Mouse (Mus musculus) liver, adult 2 months (tissue): ENCODE results near the gene Ipo8.

ENCODE experiments used
- CTCF ChIP-seq: fragments of 200-500 bp; IDR thresholded peaks from 2 replicates; pipeline ENCODE4 v1.5.1; 2011; ENCODE audit warnings: low read depth, low read length, control low read depth
- POLR2A ChIP-seq: fragments of 200-500 bp; IDR thresholded peaks from 2 replicates; pipeline ENCODE4 v1.6.1; 2011; ENCODE audit warnings: low read length, control low read depth; ENCODE audit not compliant: insufficient read depth; ENCODE audit errors: extremely low read depth

GRCm38 (mm10) chr6:148826119-148826518, 5.1 kb downstream of the Ipo8 start:
- TF ChIP-seq CTCF (no peak), POLR2A (no peak)
